Mouse (Mus musculus) kidney, embryonic 14.5 days (tissue): ENCODE results near the gene Arhgap15. TPM values are rescaled to one million over a fixed set of nuclear protein-coding genes. Genes with fewer than 3 reads are reported as not detected.

Source experiments
- ATAC-seq: fragments of 200-750 bp; cut with Nextera tagmentation; 2 replicates; pipeline ENCODE4 v1.8.0; 2017; ENCODE audit warnings: moderate number of reproducible peaks, mild to moderate bottlenecking, moderate TSS enrichment, moderate library complexity; ENCODE audit not compliant: low FRiP score, low TSS enrichment
- H3K27ac ChIP-seq: fragments of 300-500 bp; sonication (generic); 2 replicates; pipeline ENCODE4 v1.5.1; 2014; ENCODE audit warnings: low read depth, mild to moderate bottlenecking, low read length, moderate library complexity, mixed read lengths
- H3K27me3 ChIP-seq: fragments of 300-500 bp; sonication (generic); 2 replicates; pipeline ENCODE4 v1.6.1; 2014; ENCODE audit warnings: mild to moderate bottlenecking, low read length; ENCODE audit not compliant: control insufficient read depth, insufficient read depth
- H3K36me3 ChIP-seq: fragments of 300-500 bp; sonication (generic); 2 replicates; pipeline ENCODE4 v1.6.1; 2014; ENCODE audit warnings: low read length, mixed read lengths; ENCODE audit not compliant: control insufficient read depth, insufficient read depth
- H3K4me1 ChIP-seq: fragments of 300-500 bp; sonication (generic); 2 replicates; pipeline ENCODE4 v1.6.1; 2014; ENCODE audit warnings: low read length, mixed read lengths; ENCODE audit not compliant: control insufficient read depth, insufficient read depth
- H3K4me2 ChIP-seq: fragments of 300-500 bp; sonication (generic); replicated peaks from 2 replicates; pipeline ENCODE4 v1.6.1; 2014; ENCODE audit warnings: low read depth, mild to moderate bottlenecking, low read length
- H3K4me3 ChIP-seq: fragments of 300-500 bp; sonication (generic); 2 replicates; pipeline ENCODE4 v1.5.1; 2014; ENCODE audit warnings: mild to moderate bottlenecking, low read length
- H3K9ac ChIP-seq: fragments of 300-500 bp; sonication (generic); 2 replicates; pipeline ENCODE4 v1.6.1; 2014; ENCODE audit warnings: low read depth, mild to moderate bottlenecking, low read length, moderate library complexity
- H3K9me3 ChIP-seq: fragments of 300-500 bp; sonication (generic); 2 replicates; pipeline ENCODE4 v1.6.1; 2016; ENCODE audit warnings: low read length; ENCODE audit not compliant: control insufficient read depth
- WGBS: fragments of 180-500 bp; shearing (Covaris S2); extraction: QIAGEN DNeasy Blood & Tissue Kit; methylation state at CpG from one replicate; pipeline ENCODE4 v1.1.7; 2014; 5-methylcytosine and 5-hydroxymethylcytosine counted together
- polyA plus RNA-seq: library from polyadenylated mRNA; unstranded; fragments of >200 nt; fragmentation: Nextera tagmentation; extraction: Ambion mirVana; gene quantifications from 2 replicates; pipeline ENCODE4 v1.2.1, GENCODE M21; 2014

Arhgap15 gene
- polyA plus RNA-seq, 1 experiment from 2014 or later = 1.0 TPM

- Histone ChIP-seq H3K4me1 (no peaks in the 10 kb centered on the region), H3K9ac (no peak overlapping the region), H3K4me2 (no peak overlapping the region), H3K4me3 (no peak overlapping the region), H3K9me3 (no peaks in the 10 kb centered on the region), H3K27me3 (no peaks in the 10 kb centered on the region), H3K36me3 (no peaks in the 10 kb centered on the region), H3K27ac (no peak overlapping the region)
- no peak for ATAC-seq
- WGBS = 82% methylated on average over 14 of the region's 14 CpGs
These were observed 237.4 kb downstream of the Arhgap15 start for GRCm38 (mm10) chr2:43986066-43986465.

- WGBS = 78% methylated on average over 3 of the region's 3 CpGs
- H3K27me3 ChIP-seq = no peaks in the 10 kb centered on the region
- H3K4me1 ChIP-seq = no peaks in the 10 kb centered on the region
- no peak overlapping the region for H3K9ac ChIP-seq
- H3K9me3 ChIP-seq = no peaks in the 10 kb centered on the region
- H3K4me2 ChIP-seq = no peak overlapping the region
- no peak overlapping the region for H3K4me3 ChIP-seq
- no peak for ATAC-seq
- H3K27ac ChIP-seq = no peak overlapping the region
- no peaks in the 10 kb centered on the region for H3K36me3 ChIP-seq
These were observed 239.3 kb downstream of the Arhgap15 start for GRCm38 (mm10) chr2:43987919-43988318.

- WGBS = 74% methylated on average over 5 of the region's 5 CpGs
- no peak overlapping the region for H3K27ac ChIP-seq
- H3K9me3 ChIP-seq = no peaks in the 10 kb centered on the region
- H3K4me3 ChIP-seq = no peak overlapping the region
- no peak overlapping the region for H3K9ac ChIP-seq
- no peaks in the 10 kb centered on the region for H3K4me1 ChIP-seq
- no peak for ATAC-seq
- H3K36me3 ChIP-seq = no peaks in the 10 kb centered on the region
- no peak overlapping the region for H3K4me2 ChIP-seq
- no peaks in the 10 kb centered on the region for H3K27me3 ChIP-seq
These were observed 241.2 kb downstream of the Arhgap15 start for GRCm38 (mm10) chr2:43989850-43990249.

DNA sequence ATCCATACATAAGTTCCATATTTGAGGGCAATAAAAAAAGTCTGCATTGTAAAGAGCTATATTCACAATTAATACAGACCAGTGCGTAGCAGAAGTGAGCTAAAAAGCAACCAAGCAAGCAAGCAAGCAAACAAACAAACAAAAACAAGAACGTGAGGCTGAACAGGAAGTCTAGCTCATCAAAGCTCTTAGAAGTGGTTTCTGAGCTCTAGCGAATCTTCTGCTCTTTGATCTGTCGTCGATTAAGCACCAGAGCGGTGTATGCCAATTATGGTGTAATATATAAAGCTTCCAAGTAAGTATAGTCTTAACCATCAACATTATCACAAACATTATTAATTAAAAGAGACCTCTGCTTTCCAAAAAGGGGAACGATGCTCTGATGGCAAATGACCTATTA is 243.9 kb downstream of the Arhgap15 start:
- ATAC-seq = no peak
- Histone ChIP-seq H3K9me3 (no peaks in the 10 kb centered on the region), H3K4me2 (no peak overlapping the region), H3K36me3 (no peaks in the 10 kb centered on the region), H3K4me1 (no peaks in the 10 kb centered on the region), H3K4me3 (no peak overlapping the region), H3K27ac (no peak overlapping the region), H3K9ac (no peak overlapping the region), H3K27me3 (no peaks in the 10 kb centered on the region)
- WGBS = 80% methylated on average over 7 of the region's 7 CpGs

- Histone ChIP-seq H3K9ac (no peak overlapping the region), H3K27me3 (no peaks in the 10 kb centered on the region), H3K4me3 (no peak overlapping the region), H3K9me3 (no peaks in the 10 kb centered on the region), H3K4me2 (no peak overlapping the region), H3K4me1 (no peaks in the 10 kb centered on the region), H3K36me3 (no peaks in the 10 kb centered on the region), H3K27ac (no peak overlapping the region)
- 83% methylated on average over 1 of the region's 1 CpGs for WGBS
- ATAC-seq = no peak
These were observed 253.8 kb downstream of the Arhgap15 start for GRCm38 (mm10) chr2:44002454-44002853.

DNA sequence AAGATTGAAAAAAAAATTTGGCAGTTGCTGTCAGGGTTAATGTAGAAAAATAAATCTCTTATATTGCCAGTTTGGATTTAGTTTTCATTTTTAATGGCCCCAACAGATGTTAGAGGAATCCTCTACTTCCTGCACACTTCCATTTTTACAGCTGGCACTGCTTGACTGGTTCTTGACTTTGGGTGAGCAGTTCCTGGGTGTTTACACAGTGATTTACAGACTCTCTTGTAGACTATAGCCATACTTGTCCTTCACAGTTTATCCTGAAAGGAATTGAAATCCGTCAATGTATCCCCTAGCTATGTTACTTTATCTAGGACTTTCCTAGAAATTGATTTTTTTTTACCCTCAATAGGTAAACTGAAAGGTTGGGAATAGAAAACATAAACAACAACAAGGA is 261.6 kb downstream of the Arhgap15 start:
- Histone ChIP-seq H3K4me1 (no peaks in the 10 kb centered on the region), H3K27ac (no peak overlapping the region), H3K9ac (no peak overlapping the region), H3K9me3 (no peaks in the 10 kb centered on the region), H3K4me2 (no peak overlapping the region), H3K27me3 (no peaks in the 10 kb centered on the region), H3K4me3 (no peak overlapping the region), H3K36me3 (no peaks in the 10 kb centered on the region)
- ATAC-seq = no peak
- 53% methylated on average over 1 of the region's 1 CpGs for WGBS

GRCm38 (mm10) chr2:44013388-44013787 is 264.8 kb downstream of the Arhgap15 start:
- H3K4me3 ChIP-seq = no peak overlapping the region
- WGBS = 90% methylated on average over 5 of the region's 5 CpGs
- no peaks in the 10 kb centered on the region for H3K36me3 ChIP-seq
- H3K4me2 ChIP-seq = no peak overlapping the region
- H3K27me3 ChIP-seq = no peaks in the 10 kb centered on the region
- no peak overlapping the region for H3K27ac ChIP-seq
- no peaks in the 10 kb centered on the region for H3K4me1 ChIP-seq
- H3K9me3 ChIP-seq = no peaks in the 10 kb centered on the region
- ATAC-seq = no peak
- H3K9ac ChIP-seq = no peak overlapping the region

GRCm38 (mm10) chr2:44016720-44017119 is 268.1 kb downstream of the Arhgap15 start:
- H3K4me1 ChIP-seq = no peaks in the 10 kb centered on the region
- H3K9ac ChIP-seq = no peak overlapping the region
- no peaks in the 10 kb centered on the region for H3K36me3 ChIP-seq
- no peaks in the 10 kb centered on the region for H3K9me3 ChIP-seq
- H3K4me2 ChIP-seq = no peak overlapping the region
- no peak overlapping the region for H3K4me3 ChIP-seq
- WGBS = 82% methylated on average over 3 of the region's 3 CpGs
- no peaks in the 10 kb centered on the region for H3K27me3 ChIP-seq
- ATAC-seq = no peak
- no peak overlapping the region for H3K27ac ChIP-seq

GRCm38 (mm10) chr2:44017405-44018026 is 268.9 kb downstream of the Arhgap15 start:
- Histone ChIP-seq H3K4me1 (no peaks in the 10 kb centered on the region), H3K27ac (no peak overlapping the region), H3K4me3 (no peak overlapping the region), H3K27me3 (no peaks in the 10 kb centered on the region), H3K9me3 (no peaks in the 10 kb centered on the region), H3K9ac (no peak overlapping the region), H3K4me2 (no peak overlapping the region), H3K36me3 (no peaks in the 10 kb centered on the region)
- no peak for ATAC-seq
- 88% methylated on average over 14 of the region's 14 CpGs for WGBS
